Mouse (Mus musculus) heart, embryonic 10.5 days (tissue): ENCODE measurements at regions not wholly inside any gene's neighbourhood (a gene's known extent, or its start where the extent isn't known, plus 50 kb on each side); places are given as distances from the start of the nearest gene placed in this dataset.

ENCODE experiments used
- DNase-seq: peaks from one replicate; pipeline ENCODE4 v3.0.0-alpha.2; 2017; ENCODE audit warnings: low spot score
- H3K27ac ChIP-seq: fragments of 300-500 bp; sonication (generic); 2 replicates; pipeline ENCODE4 v1.5.1; 2016; ENCODE audit warnings: mild to moderate bottlenecking
- H3K27me3 ChIP-seq: fragments of 300-500 bp; sonication (generic); 2 replicates; pipeline ENCODE4 v1.6.1; 2016; ENCODE audit warnings: mild to moderate bottlenecking; ENCODE audit not compliant: poor library complexity, insufficient read depth, severe bottlenecking
- H3K36me3 ChIP-seq: fragments of 300-500 bp; sonication (generic); 2 replicates; pipeline ENCODE4 v1.6.1; 2016; ENCODE audit warnings: mild to moderate bottlenecking, moderate library complexity
- H3K4me1 ChIP-seq: fragments of 300-500 bp; sonication (generic); 2 replicates; pipeline ENCODE4 v1.6.1; 2016; ENCODE audit warnings: mild to moderate bottlenecking
- H3K4me3 ChIP-seq: fragments of 300-500 bp; sonication (generic); 2 replicates; pipeline ENCODE4 v1.5.1; 2016; ENCODE audit warnings: mild to moderate bottlenecking, moderate library complexity
- H3K9me3 ChIP-seq: fragments of 300-500 bp; sonication (generic); 2 replicates; pipeline ENCODE4 v1.6.1; 2016; ENCODE audit warnings: mild to moderate bottlenecking, moderate library complexity
- WGBS: fragments of 180-500 bp; shearing (Covaris S2); methylation state at CpG from one replicate; pipeline ENCODE4 v1.1.7; 2016; 5-methylcytosine and 5-hydroxymethylcytosine counted together

DNA sequence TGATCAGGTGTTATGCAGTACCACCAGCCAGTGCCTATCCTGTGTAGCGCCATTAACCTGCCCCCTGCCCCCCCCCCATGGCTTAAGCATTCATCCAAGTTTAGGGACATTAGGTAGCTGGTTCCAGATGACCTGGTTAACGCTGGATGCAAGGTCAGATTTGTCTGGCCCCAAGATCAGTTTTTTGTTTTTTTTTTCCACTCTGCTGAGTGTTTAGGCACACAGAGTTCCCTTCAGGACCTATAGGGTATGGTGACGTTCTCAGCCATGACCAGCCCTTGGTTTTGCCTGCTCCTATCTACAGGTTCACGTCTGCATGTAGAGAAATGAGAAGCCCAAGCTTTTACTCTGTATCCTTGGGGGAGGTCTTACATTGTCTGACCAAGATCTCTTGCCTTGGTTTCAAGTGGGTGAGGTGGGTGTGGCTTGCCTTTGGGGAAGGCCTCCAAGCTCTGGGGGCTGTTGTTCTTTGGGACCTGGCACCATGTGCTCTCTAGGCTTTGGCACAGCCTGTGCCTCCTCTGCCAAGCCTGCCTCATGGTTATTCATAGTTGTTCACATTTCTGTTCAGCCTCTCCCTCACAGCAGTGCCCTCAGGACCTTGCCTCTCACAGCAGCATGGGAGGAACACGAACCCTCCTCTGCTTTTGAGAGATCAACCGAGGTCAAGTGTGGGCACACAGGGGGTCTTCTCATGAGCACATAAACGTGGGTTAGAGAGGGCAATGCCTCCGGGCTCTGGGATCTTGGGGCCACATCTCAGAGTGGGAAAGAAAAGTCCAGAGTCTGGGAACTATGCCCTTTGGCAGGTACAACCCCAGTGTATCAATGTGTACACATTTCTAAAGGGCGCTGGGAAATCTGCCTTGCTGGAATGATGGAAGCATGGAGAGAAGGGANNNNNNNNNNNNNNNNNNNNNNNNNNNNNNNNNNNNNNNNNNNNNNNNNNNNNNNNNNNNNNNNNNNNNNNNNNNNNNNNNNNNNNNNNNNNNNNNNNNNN is 208.8 kb upstream of the Peli2 start:
- DNase-seq, result no peak
- Histone ChIP-seq H3K4me3 (no peak overlapping the region), H3K4me1 (peaks cover 16% of the 10 kb centered on the region), H3K27me3 (no peaks in the 10 kb centered on the region), H3K36me3 (no peaks in the 10 kb centered on the region), H3K27ac (no peak overlapping the region), H3K9me3 (no peaks in the 10 kb centered on the region)
- 73% methylated on average over 9 of the region's 9 CpGs for WGBS

DNA sequence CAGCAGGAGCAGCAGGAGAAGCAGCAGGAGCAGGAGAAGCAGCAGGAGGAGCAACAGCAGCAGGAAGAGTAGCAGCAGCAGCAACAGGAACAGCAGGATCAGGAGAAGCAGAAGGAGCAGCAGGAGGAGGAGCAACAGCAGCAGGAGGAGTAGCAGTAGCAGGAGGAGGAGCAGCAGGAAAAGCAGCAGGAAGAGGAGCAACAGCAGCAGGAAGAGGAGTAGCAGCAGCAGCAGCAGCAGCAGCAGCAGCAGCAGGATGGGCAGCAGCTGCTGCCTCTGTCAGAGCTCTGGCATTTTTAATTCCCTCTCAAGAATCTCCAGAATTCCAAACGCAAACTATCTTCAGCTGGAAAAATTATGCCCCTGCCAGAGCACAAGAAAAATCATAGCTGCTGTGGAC is 205.0 kb upstream of the Peli2 start:
- Histone ChIP-seq H3K9me3 (no peaks in the 10 kb centered on the region), H3K4me1 (peaks cover 10% of the 10 kb centered on the region; the same call in 1 of the 2 replicates), H3K36me3 (no peaks in the 10 kb centered on the region), H3K4me3 (no peak overlapping the region), H3K27ac (no peak overlapping the region), H3K27me3 (no peaks in the 10 kb centered on the region)
- no peak for DNase-seq
- WGBS, result 88% methylated on average over 1 of the region's 1 CpGs

DNA sequence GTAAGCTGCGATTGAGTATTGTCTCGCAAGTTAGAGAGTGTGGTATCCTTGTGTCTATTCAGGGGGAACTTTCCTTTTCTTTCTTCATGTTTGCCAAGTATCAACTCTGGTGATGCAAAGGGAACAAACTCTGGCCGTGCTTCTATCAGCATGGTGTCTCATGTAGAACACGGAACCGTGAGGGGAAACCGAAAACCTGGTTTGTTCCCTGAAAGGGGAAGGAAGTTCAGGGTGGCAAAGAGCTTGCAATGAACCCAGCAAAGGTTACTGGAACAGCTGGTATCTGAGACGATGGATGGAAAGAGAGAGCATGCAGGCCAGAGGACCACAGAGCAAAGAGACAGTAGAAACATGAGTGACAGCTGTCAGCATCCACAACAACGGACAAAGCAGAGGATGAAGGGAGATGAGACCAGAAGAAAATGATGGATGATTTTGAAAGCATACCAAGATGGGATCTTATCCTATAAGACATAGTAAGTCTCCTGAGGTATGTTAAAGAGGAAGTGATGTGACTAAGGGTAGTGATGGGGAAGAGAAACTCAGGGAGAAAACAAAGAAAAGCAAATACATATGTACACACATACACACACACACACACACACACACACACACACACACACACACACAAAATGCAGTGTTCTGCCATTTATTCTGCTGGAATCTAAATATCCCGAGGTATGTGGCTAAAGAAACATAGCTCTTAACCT is 199.8 kb upstream of the Peli2 start:
- H3K9me3 ChIP-seq, result no peaks in the 10 kb centered on the region
- no peak overlapping the region for H3K27ac ChIP-seq
- H3K4me1 ChIP-seq, result 0 out of 2 replicates have a peak, but pooled peaks cover 2% of the 10 kb centered on the region
- no peak for DNase-seq
- WGBS, result 87% methylated on average over 9 of the region's 9 CpGs
- H3K27me3 ChIP-seq, result no peaks in the 10 kb centered on the region
- H3K36me3 ChIP-seq, result no peaks in the 10 kb centered on the region
- no peak overlapping the region for H3K4me3 ChIP-seq

DNA sequence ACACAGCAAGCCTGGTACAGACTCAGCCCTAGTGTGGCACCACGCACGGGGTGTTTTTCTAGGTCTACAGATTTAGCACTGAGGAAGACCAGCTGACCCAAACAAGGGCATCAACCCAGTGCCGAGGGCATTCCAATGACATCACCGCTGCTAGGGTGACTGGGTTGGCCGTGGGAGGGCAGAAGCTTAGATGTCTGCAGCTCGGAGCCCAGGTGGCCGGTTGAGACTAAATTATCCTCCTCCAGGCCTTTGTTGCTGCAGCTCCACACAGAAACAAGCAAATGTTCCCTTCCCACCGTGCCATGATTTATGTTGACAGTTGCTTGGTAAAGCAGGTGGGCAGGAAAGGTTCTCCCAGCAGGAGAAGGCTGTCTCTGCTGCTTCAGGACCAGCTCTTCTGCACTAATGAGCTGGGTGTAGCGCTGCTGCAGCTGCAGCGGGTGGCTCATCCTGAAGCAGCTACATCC is 198.8 kb upstream of the Peli2 start:
- 0 out of 2 replicates have a peak, but pooled peaks cover 2% of the 10 kb centered on the region for H3K4me1 ChIP-seq
- H3K27ac ChIP-seq, result no peak overlapping the region
- H3K36me3 ChIP-seq, result no peaks in the 10 kb centered on the region
- no peaks in the 10 kb centered on the region for H3K27me3 ChIP-seq
- DNase-seq, result no peak
- WGBS, result 46% methylated on average over 10 of the region's 10 CpGs
- H3K9me3 ChIP-seq, result no peaks in the 10 kb centered on the region
- no peak overlapping the region for H3K4me3 ChIP-seq

DNA sequence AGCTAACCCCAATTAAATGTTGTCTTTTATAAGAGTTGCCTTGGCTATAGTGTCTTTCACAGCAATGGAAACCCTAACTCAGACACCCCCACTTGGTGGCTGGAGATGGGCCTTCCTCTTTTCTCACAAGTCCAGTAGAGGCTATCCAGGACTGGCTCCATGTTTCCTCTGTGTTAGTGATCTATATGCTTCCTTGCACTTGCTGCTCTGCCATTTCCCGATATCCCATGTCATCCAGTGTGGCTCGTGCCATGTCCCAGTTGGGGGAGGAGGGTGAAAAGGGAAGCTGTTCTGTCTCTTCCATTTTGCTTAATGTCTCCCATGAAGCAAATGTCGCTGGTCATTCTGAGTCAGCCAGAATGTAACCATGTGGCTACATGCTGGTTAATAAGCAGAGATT is 194.2 kb upstream of the Peli2 start:
- WGBS, result 83% methylated on average over 3 of the region's 3 CpGs
- H3K4me1 ChIP-seq, result 0 out of 2 replicates have a peak, but pooled peaks cover 2% of the 10 kb centered on the region
- no peak for DNase-seq
- no peak overlapping the region for H3K4me3 ChIP-seq
- H3K27ac ChIP-seq, result no peak overlapping the region
- no peaks in the 10 kb centered on the region for H3K27me3 ChIP-seq
- H3K36me3 ChIP-seq, result no peaks in the 10 kb centered on the region
- no peaks in the 10 kb centered on the region for H3K9me3 ChIP-seq

DNA sequence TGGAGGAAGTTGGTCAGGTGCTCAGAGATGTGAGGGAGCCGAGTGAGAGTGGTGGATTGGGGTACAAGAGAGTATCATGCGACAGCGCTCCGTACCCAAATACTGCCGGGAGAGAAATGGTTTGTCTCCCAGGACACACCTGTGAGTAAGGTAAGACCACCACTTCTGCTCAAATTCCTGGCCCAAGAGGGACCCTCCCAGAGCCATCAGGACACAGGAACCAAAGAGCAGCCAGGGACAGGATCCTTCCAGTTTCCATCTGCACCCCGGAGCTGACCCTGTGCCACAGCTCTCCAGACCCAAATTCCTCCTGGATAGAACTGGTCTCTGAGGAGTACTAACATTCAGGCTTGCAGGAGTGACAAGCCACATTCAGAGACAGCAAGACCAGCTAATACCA is 185.2 kb upstream of the Peli2 start:
- no peaks in the 10 kb centered on the region for H3K9me3 ChIP-seq
- H3K36me3 ChIP-seq, result no peaks in the 10 kb centered on the region
- no peak overlapping the region for H3K27ac ChIP-seq
- H3K27me3 ChIP-seq, result no peaks in the 10 kb centered on the region
- no peak overlapping the region for H3K4me3 ChIP-seq
- no peak for DNase-seq
- WGBS, result 93% methylated on average over 6 of the region's 6 CpGs
- no peaks in the 10 kb centered on the region for H3K4me1 ChIP-seq

DNA sequence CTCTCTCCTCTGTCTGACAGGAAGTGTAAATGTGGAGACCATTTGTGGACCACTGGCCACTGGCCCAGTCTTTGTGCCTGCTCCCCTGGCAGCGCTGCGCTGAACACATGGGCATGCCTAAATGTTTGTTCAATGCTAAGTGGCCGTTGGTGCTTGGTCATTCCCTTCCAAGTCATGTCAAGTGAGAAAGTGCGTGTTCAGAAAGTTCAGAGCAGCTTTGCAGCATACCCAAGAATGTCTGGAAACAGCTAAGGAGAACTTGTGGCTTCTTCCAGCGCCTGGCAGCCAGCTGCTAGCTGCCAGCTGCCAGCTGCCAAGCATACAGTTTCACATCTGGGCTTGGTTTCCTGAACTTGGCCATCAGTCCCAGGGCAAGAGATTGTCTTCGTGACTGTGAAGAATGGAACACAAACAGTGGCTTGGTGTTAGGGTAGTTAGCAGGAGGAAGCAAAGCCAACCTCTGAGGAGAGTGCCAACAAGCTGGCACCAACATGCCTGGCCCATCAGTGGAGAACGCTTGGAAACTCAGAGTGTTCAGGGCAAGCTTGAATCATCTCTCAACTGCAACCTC is 183.5 kb upstream of the Peli2 start:
- Histone ChIP-seq H3K9me3 (no peaks in the 10 kb centered on the region), H3K27me3 (no peaks in the 10 kb centered on the region), H3K4me1 (no peaks in the 10 kb centered on the region), H3K36me3 (no peaks in the 10 kb centered on the region), H3K27ac (no peak overlapping the region), H3K4me3 (no peak overlapping the region)
- no peak for DNase-seq
- WGBS, result 80% methylated on average over 7 of the region's 7 CpGs

DNA sequence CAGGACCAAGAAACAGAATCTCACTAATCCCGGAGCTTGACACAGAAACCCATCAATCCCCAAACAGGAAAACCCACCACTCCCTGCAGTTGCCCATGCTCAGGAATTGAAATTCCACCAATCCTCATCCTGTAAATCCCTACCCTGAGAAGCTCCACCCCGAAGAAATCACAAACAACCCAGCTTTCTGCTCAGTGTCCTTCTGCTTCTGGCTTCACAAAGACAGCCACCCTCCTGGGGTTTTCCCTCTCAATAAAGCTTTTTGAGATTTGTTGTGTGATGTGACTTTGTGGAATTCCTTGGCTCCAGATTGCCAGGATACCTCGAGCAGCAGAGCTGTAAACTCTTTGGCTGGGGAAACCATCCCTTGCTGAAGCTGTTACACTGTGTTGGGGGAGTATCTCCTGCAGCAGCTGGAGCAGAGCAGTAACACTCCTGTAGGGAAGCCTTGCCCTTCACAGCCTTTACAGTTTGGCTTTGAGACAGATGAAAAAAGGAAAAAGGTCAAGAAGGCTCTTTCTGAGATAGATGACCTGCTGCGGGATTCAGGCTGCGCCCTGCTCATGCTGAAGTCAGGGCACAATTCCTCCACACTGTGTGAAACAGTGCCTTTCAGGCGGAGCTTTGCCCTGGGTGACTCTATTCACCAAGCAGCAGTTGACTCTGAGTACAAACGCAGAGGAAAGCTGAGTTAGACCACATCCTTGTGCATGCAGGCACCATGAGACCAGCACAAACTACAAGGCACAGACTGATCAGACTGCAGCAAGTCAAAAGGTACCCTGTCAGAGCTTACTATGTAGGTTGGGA is 180.6 kb upstream of the Peli2 start:
- Histone ChIP-seq H3K9me3 (no peaks in the 10 kb centered on the region), H3K36me3 (no peaks in the 10 kb centered on the region), H3K4me3 (no peak overlapping the region), H3K27me3 (no peaks in the 10 kb centered on the region), H3K27ac (no peak overlapping the region), H3K4me1 (no peaks in the 10 kb centered on the region)
- WGBS, result 63% methylated on average over 7 of the region's 7 CpGs
- no peak for DNase-seq

DNA sequence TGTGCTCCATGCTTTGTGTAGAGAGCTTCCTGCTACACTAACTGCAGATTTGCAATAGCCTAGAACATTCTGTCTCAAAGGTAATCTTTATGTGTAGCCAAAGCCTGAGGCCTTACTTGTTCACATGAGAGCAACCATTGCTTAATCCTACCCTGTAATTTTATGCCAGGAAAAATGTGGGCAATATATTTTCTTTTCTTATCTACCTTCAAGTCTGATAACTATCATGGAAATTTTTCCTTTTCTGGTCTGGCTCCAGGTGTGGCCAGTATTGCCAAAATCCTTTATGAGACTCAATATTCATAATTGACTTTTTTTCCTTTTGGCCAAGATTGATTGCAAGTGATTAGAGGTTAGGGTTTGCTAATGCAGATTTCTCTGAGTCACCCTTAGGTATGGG is 178.0 kb upstream of the Peli2 start:
- H3K27me3 ChIP-seq, result no peaks in the 10 kb centered on the region
- no peak for DNase-seq
- H3K9me3 ChIP-seq, result no peaks in the 10 kb centered on the region
- H3K27ac ChIP-seq, result no peak overlapping the region
- H3K4me3 ChIP-seq, result no peak overlapping the region
- H3K36me3 ChIP-seq, result no peaks in the 10 kb centered on the region
- H3K4me1 ChIP-seq, result no peaks in the 10 kb centered on the region

DNA sequence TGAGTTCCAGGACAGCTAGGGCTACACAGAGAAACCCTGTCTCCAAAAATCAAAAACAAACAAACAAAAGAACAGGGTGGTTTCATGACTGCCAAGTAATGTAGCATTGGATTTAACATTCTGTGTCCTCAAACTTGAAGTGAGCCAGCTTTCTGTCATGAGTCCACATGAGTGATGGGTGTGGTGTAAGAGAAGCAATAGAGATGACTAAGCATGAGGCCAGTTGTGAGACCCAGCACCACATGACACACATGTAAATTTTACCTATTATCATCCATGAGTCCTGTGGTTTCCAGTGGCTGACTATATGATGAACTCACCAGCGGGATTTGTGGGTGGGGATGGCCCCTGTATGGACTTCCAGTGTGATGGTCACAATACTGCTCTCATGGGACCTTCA is 176.0 kb upstream of the Peli2 start:
- Histone ChIP-seq H3K9me3 (no peaks in the 10 kb centered on the region), H3K36me3 (no peaks in the 10 kb centered on the region), H3K27me3 (no peaks in the 10 kb centered on the region), H3K27ac (no peak overlapping the region), H3K4me1 (no peaks in the 10 kb centered on the region), H3K4me3 (no peak overlapping the region)
- WGBS, result 85% methylated on average over 1 of the region's 1 CpGs
- no peak for DNase-seq

DNA sequence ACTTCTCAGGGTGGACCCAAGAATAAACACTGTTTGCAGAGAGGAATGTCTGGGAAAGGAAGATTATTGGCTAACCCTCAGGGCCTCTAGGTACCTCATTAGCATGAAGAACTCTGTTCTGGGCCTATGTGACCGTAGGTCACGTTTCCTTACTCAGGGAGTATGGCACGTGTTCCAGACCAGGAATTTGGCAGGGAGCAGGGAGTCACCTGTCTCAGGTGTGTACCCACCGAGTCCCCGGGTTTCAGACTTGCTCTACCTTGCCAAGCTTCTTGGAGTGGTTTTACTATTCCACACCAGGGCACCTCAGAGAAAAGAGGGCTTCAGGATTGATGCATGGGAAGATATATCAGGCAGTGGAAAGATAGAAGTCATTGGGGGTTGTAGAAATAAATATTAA is 169.6 kb upstream of the Peli2 start:
- no peak for DNase-seq
- no peaks in the 10 kb centered on the region for H3K36me3 ChIP-seq
- no peak overlapping the region for H3K4me3 ChIP-seq
- no peak overlapping the region for H3K27ac ChIP-seq
- no peaks in the 10 kb centered on the region for H3K4me1 ChIP-seq
- WGBS, result 78% methylated on average over 5 of the region's 5 CpGs
- no peaks in the 10 kb centered on the region for H3K9me3 ChIP-seq
- no peaks in the 10 kb centered on the region for H3K27me3 ChIP-seq

DNA sequence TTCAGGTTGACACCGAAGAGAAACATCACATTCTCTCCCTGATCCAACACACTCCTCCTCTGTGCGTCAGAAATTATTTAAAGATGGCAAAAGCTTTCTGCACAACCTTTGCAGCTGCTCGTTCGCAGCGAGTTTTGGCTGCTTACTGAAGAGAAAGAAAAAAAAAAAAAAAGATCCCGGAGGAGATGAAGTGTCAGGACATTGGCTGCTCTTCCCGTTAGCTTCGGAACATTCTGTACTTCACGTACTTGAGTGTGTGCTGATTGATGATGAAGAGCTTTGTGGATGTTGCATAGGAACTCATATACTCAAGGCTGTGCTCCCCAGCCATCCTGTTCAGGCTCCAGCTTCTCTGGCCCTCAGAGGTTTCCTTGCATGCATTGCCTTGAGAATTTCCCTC is 162.5 kb upstream of the Peli2 start:
- no peaks in the 10 kb centered on the region for H3K27me3 ChIP-seq
- H3K9me3 ChIP-seq, result no peaks in the 10 kb centered on the region
- H3K4me1 ChIP-seq, result no peaks in the 10 kb centered on the region
- H3K36me3 ChIP-seq, result no peaks in the 10 kb centered on the region
- no peak overlapping the region for H3K27ac ChIP-seq
- 86% methylated on average over 9 of the region's 9 CpGs for WGBS
- H3K4me3 ChIP-seq, result no peak overlapping the region
- DNase-seq, result no peak
